Mouse (Mus musculus) testis, adult 2 months (tissue): ENCODE measurements around the gene Trim44. TPM values are rescaled to one million over a fixed set of nuclear protein-coding genes. Genes with fewer than 3 reads are reported as not detected.

Experiments used
- H3K27ac ChIP-seq: fragments of 200-500 bp; 2 replicates; pipeline ENCODE4 v1.5.1; 2012; ENCODE audit warnings: low read depth, low read length; ENCODE audit not compliant: control insufficient read depth, insufficient read depth
- H3K27me3 ChIP-seq: fragments of 200-500 bp; 2 replicates; pipeline ENCODE4 v1.6.1; 2012; ENCODE audit warnings: mild to moderate bottlenecking, low read length, moderate library complexity; ENCODE audit not compliant: control insufficient read depth, insufficient read depth
- H3K36me3 ChIP-seq: fragments of 200-500 bp; 2 replicates; pipeline ENCODE4 v1.6.1; 2012; ENCODE audit warnings: mild to moderate bottlenecking, low read length; ENCODE audit not compliant: control insufficient read depth, insufficient read depth
- H3K4me1 ChIP-seq: fragments of 200-500 bp; 2 replicates; pipeline ENCODE4 v1.6.1; 2012; ENCODE audit warnings: low read length; ENCODE audit not compliant: control insufficient read depth, insufficient read depth
- H3K4me3 ChIP-seq: fragments of 200-500 bp; 2 replicates; pipeline ENCODE4 v1.5.1; 2012; ENCODE audit warnings: low read depth, mild to moderate bottlenecking, low read length, moderate library complexity, mixed read lengths; ENCODE audit not compliant: control insufficient read depth
- CTCF ChIP-seq: fragments of 200-500 bp; IDR thresholded peaks from 2 replicates; pipeline ENCODE4 v1.5.1; 2012; ENCODE audit warnings: low read depth, mild to moderate bottlenecking, inconsistent platforms, low read length, moderate library complexity; ENCODE audit not compliant: control insufficient read depth, insufficient read depth, insufficient replicate concordance
- POLR2A ChIP-seq: fragments of 200-500 bp; IDR thresholded peaks from 2 replicates; pipeline ENCODE4 v1.6.1; 2012; ENCODE audit warnings: low read depth, mild to moderate bottlenecking, inconsistent platforms, low read length, moderate library complexity; ENCODE audit not compliant: control insufficient read depth
- polyA plus RNA-seq: library from polyadenylated mRNA; depleted of rRNA; stranded (reverse); fragments of >200 nt; gene quantifications from 2 replicates; pipeline ENCODE4 v1.2.3, GENCODE M21; 2012

The Trim44 gene
- polyA plus RNA-seq, 1 experiment, result 12.7 TPM

DNA sequence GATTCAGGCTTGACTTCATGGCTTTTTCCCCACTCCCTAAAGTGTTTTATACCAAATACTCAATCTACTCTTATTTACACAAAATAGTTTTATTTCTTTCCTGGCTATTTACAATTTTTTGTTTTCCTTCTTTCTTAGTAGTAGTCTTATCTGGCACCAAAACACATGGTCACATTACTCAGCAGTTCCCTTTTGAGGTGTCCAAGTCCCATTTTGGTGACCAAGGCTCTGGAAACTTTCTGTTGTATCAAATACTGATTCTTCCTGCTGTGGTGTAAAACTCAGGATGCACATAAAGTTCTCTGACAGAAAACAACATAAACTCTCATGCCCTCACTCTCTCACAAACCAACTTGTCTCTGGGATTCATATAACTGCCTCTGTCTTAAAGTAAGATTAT lies 83.3 kb downstream of the Trim44 start:
- Histone ChIP-seq H3K27ac (no peak overlapping the region), H3K27me3 (no peaks in the 10 kb centered on the region), H3K36me3 (no peaks in the 10 kb centered on the region), H3K4me1 (no peaks in the 10 kb centered on the region), H3K4me3 (no peak overlapping the region)
- no peak for TF ChIP-seq POLR2A
- no peak for TF ChIP-seq CTCF

DNA sequence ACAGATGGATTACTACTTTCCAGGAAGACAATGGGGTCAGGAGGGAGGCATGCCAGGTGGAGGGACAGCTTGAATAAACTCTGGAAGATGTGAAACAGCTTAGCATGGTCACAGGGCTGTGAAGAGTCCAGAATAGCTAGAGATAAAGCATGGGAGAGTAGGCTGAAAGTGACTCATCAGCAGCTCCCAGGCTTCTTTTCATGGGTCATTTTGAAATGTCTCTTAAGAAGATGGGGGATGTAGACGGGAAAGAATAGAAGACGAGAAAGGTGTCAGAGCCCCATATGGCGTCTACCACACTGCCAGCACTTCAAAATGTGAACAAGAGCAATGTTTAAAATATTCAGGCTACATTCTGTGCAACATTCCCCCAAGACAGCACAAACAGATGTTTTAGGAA lies 91.1 kb downstream of the Trim44 start:
- no peaks in the 10 kb centered on the region for H3K27me3 ChIP-seq
- H3K36me3 ChIP-seq, result no peaks in the 10 kb centered on the region
- TF ChIP-seq POLR2A (no peak), CTCF (no peak)
- H3K4me1 ChIP-seq, result no peaks in the 10 kb centered on the region
- H3K27ac ChIP-seq, result no peak overlapping the region
- H3K4me3 ChIP-seq, result no peak overlapping the region

DNA sequence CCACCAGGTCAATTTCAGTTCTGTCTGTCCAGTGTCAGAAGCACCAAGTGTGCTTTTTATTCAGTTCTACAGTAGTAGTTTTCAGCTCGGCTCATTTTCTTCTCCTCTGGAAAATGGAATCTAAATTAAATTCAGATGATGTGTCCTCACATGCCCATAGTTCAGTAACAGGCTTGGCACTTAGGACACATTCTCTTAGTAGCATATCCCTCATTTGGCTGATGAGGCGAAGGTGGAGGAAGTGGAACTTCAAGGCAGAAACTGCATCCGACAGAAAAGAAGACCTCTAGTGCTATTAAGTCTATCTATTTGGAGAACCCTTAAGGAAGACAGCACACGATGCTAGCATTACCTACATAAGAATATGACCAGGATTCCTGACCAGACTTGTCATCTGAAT lies 92.5 kb downstream of the Trim44 start:
- no peaks in the 10 kb centered on the region for H3K27me3 ChIP-seq
- no peak for TF ChIP-seq CTCF
- no peak for TF ChIP-seq POLR2A
- no peak overlapping the region for H3K4me3 ChIP-seq
- H3K27ac ChIP-seq, result no peak overlapping the region
- H3K36me3 ChIP-seq, result no peaks in the 10 kb centered on the region
- H3K4me1 ChIP-seq, result no peaks in the 10 kb centered on the region

DNA sequence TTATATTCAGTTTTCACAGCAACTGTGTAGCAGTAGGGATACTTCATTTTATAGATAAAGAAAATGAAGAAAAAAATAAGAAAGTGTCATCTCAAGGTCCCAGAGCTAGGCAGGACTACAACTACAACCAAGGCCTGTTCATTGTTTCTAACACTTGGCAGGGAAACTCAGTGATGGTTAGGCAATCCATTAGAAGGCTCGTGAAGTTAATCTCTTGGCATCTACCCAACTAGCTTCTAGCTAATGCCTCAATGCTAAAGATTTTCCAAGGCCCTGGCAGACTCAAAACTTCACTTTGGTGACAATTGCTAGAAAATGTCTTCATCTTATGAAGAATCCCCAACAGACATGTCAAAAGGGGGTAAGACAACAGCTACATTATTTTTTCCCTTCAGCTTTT lies 93.0 kb downstream of the Trim44 start:
- no peaks in the 10 kb centered on the region for H3K36me3 ChIP-seq
- no peak for TF ChIP-seq POLR2A
- no peaks in the 10 kb centered on the region for H3K27me3 ChIP-seq
- no peak overlapping the region for H3K27ac ChIP-seq
- no peaks in the 10 kb centered on the region for H3K4me1 ChIP-seq
- H3K4me3 ChIP-seq, result no peak overlapping the region

DNA sequence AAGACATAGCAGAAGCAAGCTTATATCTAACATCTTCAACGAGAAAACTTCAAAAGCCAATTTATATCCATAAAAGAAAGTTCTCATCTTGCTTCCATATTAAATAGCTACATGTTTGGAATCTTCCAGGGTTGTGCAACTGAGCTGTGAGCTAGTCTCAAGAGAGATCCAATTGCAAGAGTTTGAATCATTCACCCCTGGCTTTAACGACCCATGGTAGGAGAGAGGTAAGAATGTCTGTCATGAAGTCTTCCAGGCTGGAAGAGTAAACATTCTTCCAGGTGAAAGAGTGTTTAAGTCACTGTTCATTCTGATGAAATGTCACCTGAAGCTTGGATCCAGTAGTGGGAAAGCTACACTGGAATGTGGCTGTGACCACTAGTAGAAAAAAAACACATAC lies 93.6 kb downstream of the Trim44 start:
- Histone ChIP-seq H3K27ac (no peak overlapping the region), H3K27me3 (no peaks in the 10 kb centered on the region), H3K36me3 (no peaks in the 10 kb centered on the region), H3K4me3 (no peak overlapping the region), H3K4me1 (no peaks in the 10 kb centered on the region)
- TF ChIP-seq POLR2A, result no peak
- no peak for TF ChIP-seq CTCF

DNA sequence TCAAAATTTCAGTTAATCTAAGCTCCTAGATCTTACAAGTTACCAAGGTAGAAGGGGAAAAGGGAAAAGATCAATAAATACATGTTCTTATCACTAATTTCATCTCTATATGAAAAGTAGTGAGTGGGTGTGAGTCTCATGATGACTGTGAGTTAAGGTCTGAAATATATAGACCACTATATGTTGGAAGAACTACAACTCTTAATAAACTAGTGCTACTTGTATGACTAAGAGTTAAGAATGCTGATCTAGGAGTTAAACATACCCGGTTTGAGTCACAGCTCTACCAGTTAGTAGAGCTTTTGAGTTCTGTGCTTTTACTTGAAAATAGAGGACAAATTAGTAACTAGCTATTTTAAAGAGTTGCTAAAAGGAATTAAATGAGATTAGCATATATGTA lies 94.7 kb downstream of the Trim44 start:
- Histone ChIP-seq H3K4me1 (no peaks in the 10 kb centered on the region), H3K27ac (no peak overlapping the region), H3K36me3 (no peaks in the 10 kb centered on the region), H3K27me3 (no peaks in the 10 kb centered on the region), H3K4me3 (no peak overlapping the region)
- TF ChIP-seq CTCF, result no peak

DNA sequence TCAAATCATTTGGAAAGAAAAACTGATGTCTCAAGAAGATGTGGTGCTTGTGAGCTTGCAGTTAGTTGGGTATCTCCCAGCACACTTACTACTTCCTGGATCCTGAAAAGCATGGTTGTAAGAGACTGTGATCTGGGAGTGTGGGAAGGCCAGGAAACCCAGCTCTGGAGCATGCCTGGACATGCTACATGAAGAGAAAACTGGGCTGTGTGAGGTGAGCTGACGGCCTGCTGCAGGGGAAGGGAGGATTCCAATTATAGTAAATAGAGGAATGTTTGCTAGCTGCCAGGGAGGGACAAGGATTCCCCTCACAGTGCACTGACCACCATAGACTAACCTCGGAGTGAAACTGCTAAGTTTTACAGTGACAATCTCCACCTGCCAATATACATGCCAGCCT lies 104.4 kb downstream of the Trim44 start:
- H3K27me3 ChIP-seq, result no peaks in the 10 kb centered on the region
- H3K4me1 ChIP-seq, result no peaks in the 10 kb centered on the region
- H3K4me3 ChIP-seq, result no peak overlapping the region
- H3K36me3 ChIP-seq, result no peaks in the 10 kb centered on the region; the same call in 1 of the 2 replicates
- no peak for TF ChIP-seq CTCF
- no peak for TF ChIP-seq POLR2A
- H3K27ac ChIP-seq, result no peak overlapping the region

DNA sequence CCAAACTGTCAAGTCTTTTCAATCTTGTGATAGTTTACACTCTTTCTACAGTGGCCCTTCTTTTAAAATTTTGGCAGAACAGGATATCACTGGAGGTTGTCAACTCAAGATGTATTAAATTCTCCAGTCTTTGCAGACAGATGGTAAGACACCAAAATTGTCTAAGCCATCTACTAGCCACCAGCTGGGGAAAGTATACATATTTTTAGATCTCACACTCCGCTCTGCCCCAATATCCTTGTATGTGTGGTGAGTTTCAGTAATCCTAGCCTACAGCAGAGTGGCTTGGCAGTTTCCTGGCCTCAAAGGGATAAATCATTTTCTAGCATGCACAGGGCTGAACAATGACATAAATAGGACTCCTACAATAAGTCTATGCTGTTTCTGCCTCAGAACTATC lies 105.1 kb downstream of the Trim44 start:
- H3K36me3 ChIP-seq, result no peaks in the 10 kb centered on the region; the same call in 1 of the 2 replicates
- no peaks in the 10 kb centered on the region for H3K4me1 ChIP-seq
- no peak for TF ChIP-seq CTCF
- TF ChIP-seq POLR2A, result no peak
- no peak overlapping the region for H3K4me3 ChIP-seq
- no peak overlapping the region for H3K27ac ChIP-seq
- H3K27me3 ChIP-seq, result no peaks in the 10 kb centered on the region
